Mouse (Mus musculus) kidney, adult 18-20 months (tissue): ENCODE measurements around the gene Galnt6.
A peak's percentile ranks its signal among the peaks of the same experiment; 100 is the strongest.
"Not testable (repeated sequence)": the region's sequence is repeated elsewhere in the genome, so short reads cannot be mapped to it uniquely, and the experiment has no call there.

ENCODE experiments used
- DNase-seq: peaks from one replicate; pipeline ENCODE4 v3.0.0; 2021

Gene Galnt6

DNA sequence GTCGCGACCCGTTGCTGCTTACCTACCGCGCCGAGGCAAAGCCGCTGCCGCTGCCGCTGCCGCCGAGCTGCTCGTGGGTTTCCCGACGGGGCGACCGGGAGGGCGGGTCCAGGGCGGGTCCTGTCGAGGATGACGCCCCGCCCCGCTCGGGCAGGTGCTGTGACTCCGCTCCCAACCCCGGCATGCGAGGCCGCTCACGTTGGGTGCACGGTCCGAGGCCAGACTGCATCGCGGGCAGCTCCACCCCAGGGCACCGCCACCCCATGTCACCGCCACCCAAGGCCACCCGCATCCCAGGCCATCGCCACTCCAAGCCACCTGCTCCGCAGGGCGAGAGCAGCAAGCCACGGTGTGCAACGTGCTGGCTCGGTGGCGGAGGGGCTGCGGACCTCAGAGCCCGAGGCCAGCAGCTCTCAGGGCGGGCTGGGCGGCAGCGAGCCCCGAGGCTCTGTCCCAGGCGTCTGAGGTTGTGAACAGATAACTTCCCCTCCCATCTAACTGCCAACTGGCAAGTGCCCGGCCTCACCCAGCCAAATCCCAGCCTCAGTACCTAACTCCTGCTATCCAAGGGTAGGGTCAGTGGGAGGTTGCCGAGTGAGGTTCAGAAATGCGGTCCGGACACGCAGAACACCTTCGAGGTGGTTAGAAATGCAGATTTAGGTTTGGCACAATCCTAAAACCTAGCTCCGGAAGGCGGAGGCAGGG is at the start of gene Galnt6:
Gene Galnt6 (minus strand): TSS at position 96 of the 705 bp plus-strand sequence.
- no peak for DNase-seq

DNA sequence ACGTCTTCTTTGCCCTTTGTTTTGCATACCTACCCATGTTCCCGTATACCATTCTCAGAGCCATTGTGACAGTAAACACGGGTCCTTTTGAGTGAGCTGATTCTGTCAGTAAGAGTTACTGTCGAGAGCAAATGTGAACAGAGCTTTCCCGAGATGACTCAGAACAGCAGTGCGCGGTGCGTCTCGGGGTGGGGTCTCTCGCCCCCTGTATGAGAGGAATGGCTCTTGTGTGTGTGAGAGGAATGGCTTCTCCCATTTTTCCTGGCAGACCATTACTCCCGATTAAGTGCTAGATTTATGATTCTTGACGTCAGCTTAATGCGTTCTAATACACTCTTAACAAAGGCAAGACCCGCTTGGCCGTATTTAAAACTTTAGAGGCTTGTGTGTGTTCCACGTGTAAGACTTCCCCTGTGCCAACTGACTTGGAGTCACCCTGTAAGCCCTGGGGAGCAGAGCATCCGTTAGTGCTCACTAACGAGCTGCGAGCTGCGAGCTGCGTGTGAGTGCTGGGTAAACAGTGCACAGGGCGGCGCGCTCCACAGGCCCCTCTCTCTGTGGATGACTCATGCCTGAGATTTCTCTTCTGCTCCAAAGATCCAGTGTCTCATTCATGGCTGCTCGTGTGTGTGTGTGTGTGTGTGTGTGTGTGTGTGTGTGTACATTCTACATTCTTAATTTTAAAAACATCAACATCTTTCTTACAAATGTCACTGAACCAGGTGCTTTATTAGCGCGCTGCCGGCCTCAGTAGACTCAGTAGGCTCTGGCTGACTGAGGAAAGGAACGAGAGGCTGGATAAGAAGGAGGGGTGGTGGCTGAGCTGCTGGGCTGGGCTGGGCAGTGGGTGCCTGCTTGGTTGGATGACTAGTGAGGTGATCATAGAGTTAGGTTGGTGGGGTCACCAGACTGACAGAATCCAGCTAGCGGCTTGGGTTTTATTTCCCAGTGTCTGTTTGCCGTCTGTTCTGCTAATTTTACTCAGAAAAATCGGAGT is 48.1 kb upstream of the Galnt6 start:
- no peak for DNase-seq

DNA sequence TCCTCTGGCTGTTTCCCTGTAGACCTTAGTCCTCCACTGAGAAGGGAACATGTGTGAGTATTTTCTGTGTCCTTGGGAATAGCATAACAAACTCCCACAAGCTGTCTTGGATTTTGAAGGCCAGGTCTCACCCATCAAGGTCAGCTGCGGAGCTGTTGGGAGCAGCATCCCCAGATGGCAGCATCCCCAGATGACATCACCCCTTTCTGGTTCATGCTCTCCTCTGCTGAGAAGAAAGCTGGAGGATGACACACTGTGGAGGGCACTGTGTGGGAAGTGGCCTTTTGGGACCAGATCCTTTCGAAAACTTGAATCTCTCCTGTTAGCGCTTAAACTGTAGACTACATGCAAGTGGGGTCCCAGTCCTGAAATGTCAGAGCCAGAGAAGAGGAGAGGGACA is 47.2 kb upstream of the Galnt6 start:
- DNase-seq: no peak

DNA sequence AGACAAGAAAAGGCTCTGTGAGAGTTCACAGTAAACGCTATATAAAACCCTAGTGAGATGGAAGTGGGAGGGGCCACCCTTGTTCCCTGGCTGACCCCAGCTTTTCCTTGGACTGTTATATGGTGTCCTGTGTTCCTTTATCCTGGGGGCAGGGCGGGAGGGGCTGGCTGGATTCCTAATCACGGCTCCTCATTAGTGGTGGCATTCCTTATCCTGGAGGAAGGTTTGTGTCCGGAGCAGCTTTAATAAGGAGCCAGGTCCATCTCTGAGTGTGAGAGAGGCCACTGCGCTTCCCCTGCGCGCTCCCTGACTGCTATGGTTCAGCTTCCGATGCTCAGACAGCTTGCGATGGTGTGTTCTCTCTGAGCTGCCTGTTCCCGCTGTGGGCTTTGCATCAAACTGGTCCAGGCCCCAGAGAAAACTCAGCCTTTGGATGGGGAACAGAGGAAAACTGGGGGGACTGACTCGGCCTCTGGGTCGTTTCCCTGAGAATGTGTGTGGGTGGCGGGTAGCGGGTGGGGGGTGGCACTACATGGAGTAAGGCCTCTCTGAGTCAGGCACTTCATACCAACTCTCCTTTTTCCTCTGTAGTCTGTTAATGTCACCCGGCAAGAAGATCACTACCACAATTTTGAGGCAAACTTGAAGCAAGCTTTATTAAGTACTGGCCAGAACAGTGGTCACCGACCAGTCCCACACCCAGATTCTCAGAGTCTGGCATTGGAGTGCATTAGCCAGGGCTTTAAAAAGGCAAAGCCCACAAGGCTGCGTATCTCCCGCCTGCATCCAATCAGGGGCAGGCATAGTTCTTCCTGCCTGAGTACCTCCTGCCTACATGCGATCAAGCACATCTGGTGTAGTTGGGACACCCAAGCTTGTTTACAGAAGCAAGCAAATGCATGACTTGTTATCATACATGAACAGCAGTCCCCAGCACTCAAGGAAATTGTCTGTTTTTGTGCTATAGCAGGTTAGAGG is 46.3 kb upstream of the Galnt6 start:
- no peak for DNase-seq

DNA sequence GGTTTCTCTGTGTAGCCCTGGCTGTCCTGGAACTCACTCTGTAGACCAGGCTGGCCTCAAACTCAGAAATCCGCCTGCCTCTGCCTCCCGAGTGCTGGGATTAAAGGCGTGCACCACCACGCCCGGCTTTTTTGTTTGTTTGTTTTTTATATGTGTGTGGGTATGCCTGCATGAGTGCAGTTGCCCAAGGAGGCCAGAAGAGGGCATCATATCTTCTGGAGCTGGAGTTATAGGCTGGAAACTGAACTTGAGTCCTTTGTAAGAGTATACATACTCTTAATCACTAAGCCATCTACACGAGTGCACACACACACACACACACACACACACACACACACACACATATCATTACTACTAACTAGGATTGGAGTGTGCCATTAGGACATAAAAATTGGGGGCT is 44.7 kb upstream of the Galnt6 start:
- not testable (repeated sequence) for DNase-seq

DNA sequence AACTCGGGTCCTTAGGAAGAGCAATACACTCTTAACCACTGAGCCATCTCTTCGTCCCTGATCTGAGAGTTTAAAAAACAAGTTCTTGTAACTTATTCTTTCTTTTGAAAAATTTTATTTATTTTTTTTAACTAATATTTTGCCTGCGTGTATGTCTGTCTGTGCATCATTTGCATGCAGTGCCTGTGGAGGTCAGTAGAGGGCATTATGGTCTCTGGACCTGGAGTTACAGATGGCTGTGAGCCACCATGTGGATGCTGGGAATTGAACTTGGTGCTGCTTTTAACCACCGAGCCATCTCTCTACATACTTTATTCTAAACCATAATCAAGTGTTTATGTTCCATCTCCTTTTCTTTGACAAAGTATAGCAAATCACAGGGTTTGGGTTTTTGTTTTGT is 43.5 kb upstream of the Galnt6 start:
- no peak for DNase-seq

DNA sequence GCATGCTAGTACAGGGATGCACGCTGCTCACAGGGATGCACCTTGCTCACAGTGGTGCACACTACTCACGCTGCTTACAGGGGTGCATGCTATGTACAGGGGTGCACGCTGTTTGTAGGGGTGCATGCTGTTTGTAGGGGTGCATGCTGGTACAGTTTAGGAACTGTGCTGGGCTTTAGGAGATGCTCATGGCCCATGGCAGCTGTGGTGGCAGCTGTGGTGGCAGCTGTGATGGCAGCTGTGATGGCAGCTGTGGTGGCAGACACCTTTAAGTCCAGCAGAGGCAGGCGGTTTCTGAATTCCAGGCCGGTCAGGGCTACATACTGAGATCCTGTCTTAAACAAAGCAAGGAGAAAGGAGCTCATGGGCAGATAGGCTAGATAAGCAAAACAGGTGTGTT is 41.2 kb upstream of the Galnt6 start:
- no peak for DNase-seq

DNA sequence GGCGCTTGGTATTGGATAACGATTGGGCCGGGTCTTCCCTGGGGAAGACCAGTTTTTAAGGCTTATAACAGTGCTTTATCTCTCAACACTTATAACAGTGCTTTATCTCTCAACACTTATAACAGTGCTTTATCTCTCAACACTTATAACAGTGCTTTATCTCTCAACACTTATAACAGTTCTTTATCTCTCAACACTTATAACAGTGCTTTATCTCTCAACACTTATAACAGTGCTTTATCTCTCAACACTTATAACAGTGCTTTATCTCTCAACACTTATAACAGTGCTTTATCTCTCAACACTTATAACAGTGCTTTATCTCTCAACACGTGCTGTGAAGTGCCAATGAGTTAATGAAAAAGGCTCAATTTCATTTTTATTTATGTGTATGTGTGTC is 39.8 kb upstream of the Galnt6 start:
- DNase-seq: not testable (repeated sequence)

DNA sequence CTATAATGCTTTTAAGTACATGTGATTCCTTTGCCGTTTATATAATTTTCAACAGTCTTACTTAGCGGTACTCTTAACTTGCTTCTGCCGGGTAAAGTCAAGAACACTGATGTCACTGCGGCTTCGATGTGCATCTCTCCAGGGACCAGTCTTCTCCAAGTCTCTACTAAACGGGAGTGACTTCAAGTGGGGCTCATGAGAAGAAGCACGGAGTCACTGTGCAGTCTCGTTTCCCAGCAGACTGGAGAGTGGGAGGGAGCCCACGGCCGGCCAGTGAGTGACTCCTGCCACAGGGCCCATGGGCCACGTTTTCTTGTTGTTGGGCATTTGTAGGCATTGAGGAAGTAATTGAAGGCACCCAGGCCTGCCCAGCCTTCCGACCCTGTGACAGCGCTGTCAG is 38.7 kb upstream of the Galnt6 start:
- DNase-seq: no peak

DNA sequence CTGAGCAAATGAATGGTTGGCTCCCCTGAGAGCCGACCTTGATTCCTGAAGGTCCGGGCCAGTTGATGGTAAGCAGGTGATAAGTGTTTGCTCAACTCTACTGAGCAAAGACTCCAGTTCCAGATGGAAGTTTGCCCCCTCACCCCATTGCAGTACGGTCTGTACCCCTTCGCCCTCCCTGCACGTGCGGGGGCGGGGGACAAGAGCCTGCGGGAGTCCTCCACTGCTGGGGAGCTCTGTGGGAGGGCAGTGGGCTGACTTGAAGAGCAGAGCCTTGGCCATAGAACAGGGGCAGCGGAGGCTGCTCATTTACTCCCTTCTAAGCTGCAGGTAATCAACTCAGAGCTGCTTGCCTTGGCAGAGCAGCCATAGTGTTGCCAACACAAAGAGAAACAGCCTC is 37.6 kb upstream of the Galnt6 start:
- DNase-seq: no peak

DNA sequence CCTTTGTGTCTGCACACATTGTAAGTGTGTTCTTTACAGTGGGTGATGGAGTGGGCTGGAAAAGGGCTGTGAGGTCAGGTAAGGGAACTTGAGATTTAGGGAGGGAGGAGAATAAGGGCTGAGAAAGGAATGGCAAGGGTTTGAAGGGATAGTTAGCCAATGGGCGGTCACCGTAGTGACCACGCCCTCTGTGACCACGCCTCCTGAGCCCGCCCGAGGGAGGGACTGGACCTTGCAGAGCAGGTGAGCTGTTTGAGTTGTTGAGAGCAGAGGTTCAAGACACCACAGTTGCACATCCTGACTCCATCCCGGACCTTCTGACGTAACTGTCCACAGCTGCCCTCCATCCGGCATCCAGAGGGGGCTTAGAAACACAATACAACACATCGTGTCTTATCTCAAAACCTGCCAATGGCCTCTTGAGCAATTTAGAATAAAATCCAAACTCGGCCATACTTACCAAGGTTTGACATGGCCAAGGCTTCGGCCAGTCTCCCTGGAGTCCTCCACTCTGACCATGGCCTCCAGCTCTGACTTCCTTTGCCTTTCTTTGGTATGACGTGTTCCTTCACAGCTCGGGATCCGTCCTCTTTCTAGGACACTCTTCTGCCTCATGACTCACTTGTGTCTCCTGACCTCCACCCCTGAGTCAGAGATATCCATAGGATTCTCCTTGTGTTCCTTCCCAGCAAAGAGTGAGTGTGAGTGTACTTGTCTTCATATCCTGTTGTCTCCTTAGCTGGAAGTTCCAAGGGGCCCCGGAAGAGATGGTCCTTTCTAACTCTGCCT is 35.2 kb upstream of the Galnt6 start:
- no peak for DNase-seq

DNA sequence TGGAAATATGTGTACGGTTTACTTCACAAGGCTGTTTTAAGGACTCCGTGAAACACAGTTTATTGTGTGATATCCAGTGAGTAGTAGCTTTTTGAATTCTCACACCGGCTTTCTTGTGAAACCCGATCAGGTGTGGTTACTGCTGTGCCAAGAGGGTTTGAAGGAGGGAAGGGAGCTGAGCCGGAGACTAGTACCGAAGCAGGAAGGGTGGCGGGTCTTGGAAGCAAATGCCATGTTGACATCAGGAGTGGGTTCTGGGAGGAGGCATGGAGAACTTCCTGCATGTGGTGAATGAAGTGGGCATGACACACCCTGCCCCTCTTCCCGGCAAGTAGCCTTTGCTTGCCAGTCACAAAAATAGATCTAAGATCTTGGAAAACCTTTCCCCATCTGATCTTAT is 33.5 kb upstream of the Galnt6 start:
- no peak for DNase-seq

DNA sequence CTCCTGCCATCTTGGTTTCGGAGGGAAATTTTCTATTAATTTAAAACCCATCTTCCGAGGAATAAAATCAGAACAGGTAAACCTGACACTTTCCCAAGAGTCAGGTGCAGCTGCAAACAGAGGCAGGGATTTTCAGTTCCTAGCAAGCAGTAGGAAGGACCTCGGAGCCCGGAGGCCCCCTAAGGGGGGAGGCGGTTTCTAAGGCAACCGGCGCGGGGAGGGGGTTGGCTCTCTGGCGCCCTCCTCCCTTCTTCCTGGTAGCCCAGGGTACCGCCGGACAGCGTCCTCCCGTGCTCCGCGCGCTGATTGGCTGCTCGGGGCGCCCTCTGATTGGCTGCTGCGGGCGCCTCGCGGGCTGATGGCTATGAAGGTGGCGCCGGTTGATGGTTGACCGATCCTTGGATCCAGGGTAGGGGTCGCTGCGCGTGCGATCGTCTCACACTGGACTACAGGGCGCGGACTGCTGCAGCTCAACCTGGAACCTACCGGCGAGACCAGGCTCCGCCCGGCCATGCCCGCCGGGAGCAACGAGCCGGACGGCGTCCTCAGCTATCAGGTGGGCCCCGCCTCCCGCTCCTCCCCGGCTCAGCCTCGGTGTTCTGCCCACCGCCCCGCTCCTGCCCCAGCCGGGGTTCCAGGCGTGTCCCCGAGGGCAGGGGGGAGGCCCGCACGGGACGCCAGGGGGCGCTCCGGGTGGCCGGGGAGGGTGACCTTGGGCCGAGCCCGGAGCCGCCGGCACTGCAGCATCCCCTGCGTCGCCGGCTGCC is 32.4 kb upstream of the Galnt6 start, which contains the start of gene Slc4a8:
Gene Slc4a8 (plus strand): TSS at position 329 of the 767 bp plus-strand sequence.
- DNase-seq: peak; percentile 88

DNA sequence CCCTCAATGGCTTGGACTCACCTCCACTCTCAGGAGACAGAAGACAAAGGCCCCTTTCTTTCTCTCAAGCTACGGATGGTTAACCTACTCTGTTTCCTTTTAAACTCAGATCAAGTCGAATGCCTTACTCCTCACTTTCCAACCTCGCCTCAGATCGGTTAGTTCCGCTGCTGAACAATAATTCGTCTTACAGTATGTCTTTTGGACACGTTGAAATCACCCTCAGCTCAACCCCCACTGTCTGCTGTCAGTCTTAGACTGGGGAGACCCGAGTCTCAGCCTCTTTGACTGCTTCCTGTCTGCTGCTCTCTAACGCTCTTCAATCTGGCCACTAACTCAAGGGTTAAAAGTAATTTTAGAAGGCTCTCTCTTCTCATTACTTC is 31.9 kb upstream of the Galnt6 start:
- no peak for DNase-seq

DNA sequence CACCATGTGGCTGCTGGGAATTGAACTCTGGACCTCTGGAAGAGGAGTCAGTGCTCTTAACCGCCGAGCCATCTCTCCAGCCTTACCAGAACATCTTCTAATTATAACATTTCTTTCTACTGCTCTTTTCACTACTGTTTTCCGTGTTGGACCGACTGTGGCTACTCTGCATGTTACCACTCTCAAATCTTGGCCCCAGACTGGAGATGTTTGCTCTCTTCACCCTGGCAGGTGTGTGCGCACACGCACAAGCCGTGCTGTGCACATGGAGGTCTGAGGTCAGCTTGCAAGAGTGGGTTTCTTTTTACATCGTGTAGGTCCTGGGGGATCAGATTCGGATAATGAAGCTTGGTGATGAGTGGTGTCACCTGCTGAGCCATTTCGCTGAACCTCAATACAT is 30.1 kb upstream of the Galnt6 start:
- no peak for DNase-seq

DNA sequence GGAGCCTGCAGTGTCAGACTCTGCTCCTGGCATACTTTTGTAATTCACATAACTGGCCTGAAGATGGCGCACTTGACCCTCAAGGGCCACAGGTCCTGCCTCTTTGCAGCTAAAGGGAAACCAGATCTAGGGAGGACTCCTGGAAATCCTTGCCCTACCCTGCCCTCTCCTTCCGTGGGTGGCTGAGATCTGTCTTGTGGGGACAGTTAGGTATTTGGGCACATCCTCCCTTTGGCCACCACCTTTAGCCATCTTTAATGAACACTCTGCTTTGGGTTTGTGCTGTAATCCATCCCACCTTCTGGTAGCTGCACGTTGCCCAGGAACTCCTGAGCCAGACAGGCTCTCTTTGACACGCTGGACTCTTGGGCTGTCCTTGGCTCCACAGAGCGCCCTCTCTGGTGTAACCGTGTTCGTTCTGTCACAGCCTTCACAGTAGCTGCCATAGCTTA is 28.4 kb upstream of the Galnt6 start:
- DNase-seq: peak; percentile 73

DNA sequence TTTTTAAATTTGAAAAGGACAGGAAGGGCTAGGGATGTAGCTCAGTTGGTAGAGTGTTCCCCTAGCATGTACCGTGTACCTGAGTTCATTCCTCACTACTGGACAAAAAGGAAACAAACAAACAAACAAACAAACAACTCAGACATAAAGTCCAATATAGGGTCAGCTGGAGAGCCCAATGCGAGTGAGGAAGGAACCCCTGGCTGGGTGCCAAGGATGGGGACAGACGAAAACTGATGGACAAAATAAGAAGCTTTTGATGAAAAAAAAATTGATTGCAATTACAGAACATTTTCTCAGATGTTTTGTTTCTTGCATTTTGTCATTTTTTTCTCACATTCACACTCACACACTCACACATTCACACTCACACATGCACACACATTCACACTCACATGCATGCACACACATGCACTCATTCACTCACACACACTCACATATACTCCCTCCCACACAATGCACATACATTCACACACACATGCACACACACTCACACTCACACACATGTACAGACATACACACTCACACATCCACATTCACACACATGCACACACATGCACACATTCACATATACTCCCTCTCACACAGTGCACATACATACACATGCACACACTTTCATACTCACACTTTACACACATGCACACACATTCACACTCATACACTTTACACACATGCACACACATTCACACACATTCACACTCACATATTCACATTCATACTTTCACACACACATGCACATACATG is 26.9 kb upstream of the Galnt6 start:
- no peak for DNase-seq

DNA sequence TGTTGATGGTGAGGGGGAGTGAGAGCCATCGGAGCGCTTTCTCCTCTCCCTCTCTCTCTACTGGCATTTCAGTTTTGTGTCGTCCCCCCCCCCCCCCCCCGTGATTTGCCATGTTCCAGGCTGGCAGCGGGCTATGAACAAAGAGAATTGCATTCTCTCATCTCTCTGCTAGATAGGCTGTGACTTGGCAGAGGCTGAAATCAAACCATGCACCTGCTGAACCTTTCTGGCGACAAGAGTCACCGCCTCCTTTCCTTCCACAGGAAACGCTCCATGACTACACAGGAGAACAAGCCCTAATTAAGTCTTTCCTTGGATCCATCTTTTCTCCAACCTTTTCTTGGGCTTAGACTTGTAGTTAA is 26.3 kb upstream of the Galnt6 start:
- DNase-seq: no peak

DNA sequence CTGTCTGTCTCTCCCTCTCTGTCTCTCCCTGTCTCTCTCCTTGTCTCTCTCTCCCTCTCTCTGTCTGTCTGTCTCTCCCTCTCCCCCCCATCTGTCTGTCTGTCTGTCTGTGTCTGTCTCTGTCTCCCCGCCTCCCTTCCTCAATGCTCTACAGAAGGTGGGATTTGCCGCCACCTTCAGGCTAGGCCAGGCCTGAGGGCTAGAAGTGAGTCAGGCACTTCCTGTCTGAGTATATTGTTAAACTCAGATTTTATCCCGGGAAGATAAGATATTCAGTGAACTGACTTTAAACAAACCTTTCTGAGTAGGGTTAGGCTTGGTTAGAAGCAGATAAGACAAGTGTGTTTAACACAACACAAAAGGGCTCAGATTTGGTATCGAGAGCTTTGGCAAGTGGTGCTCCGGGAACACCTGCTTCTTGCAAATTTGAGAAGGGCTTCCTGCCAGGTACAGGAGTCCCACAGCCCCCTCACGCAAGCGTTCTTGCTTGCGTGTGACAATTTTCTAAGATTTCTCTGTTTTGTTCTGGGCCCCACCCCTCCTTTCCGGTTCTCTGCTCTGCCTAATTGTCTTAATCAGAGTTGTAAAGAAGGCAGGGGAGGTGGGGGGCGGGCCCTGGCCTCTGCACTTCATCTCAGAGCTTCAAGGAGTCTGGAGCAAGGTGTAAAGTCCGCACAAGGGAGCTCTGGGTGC is 25.8 kb upstream of the Galnt6 start:
- peak; percentile 49 for DNase-seq

DNA sequence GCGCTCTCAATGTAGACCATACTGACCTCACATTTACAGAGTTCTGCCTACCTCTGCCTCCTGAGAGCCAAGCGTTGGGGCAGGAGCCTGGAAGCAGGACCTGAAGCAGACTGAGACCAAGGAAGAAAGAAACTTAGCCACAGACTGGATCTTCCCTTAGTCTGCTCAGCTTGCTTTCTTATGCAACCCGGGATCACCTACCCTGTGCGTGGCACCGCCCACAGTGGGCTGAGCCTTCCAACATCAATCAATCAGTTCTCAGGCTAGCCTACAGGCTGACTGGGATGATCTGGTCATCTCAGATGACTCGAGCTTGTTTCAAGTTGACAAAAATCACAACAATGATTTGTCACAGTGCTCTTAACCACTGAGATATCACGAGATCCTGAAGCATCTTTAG is 24.9 kb upstream of the Galnt6 start:
- no peak for DNase-seq
